Mouse (Mus musculus) colon, adult 2 months (tissue): ENCODE measurements around the gene Zfp219. TPM values are rescaled to one million over a fixed set of nuclear protein-coding genes. Genes with fewer than 3 reads are reported as not detected.

Experiments used
- polyA plus RNA-seq: library from polyadenylated mRNA; depleted of rRNA; stranded (reverse); fragments of >200 nt; gene quantifications from 2 replicates; pipeline ENCODE4 v1.2.3, GENCODE M21; 2012; rRNA removed

The Zfp219 gene
- polyA plus RNA-seq = 109 and 111 TPM in 2 replicates

DNA sequence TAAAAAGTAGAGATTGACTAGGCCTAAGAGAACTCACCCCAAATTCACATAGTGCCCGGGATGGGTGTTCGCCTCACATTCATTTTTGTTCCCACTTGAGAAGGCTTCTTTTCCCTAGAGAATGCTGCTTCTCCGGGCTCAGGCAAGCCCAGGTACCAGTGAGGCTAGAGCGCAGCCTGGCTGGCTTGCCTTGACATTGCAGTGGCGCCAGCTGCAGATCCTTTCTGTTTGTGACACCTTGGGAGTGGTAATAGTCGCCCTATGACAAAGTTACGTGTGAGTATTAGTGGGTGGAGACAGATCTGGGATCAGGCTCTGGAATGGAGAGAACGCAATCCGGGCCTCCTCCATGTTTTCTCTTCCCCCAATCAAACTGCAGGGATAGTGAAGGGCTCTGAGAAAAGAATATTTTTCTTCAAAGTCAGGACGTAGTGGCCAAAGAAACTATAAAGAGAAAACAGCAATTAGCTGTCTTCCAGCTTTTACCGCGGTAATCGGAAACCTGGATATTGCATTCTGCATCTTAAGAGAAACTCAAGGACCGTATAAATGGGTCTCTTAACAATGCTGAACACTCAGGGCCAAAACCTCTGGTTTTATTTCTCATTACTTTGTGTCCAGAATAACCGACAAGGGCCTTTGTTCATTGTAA lies at the start of gene Zfp219:
Gene Zfp219 (minus strand): TSS at position 248 of the 652 bp plus-strand sequence.

DNA sequence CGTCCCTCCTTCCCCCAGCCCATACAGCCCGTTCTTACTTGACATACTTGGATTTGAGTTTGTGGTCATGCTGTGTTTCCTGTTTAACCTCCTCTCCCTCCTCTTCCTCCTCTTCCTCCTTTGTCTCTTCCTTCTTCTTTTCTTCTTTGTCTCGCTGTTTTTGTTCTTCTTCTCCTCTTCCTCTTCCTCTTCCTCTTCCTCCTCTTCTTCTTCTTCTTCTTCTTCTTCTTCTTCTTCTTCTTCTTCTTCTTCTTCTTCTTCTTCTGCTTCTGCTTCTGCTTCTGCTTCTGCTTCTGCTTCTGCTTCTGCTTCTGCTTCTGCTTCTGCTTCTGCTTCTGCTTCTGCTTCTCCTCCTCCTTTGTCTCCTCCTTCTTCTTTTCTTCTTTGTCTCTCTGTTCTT lies 21.8 kb upstream of the Zfp219 start, which contains the start of gene Olfr221:
Gene Olfr221 (minus strand): TSS at position 101 of the 400 bp plus-strand sequence.

GRCm38 (mm10) chr14:52015445-52016100 lies 5.0 kb downstream of the Zfp219 start, which contains the start of gene Tmem253:
Tmem253 (plus strand) TSS chr14:52015658.

DNA sequence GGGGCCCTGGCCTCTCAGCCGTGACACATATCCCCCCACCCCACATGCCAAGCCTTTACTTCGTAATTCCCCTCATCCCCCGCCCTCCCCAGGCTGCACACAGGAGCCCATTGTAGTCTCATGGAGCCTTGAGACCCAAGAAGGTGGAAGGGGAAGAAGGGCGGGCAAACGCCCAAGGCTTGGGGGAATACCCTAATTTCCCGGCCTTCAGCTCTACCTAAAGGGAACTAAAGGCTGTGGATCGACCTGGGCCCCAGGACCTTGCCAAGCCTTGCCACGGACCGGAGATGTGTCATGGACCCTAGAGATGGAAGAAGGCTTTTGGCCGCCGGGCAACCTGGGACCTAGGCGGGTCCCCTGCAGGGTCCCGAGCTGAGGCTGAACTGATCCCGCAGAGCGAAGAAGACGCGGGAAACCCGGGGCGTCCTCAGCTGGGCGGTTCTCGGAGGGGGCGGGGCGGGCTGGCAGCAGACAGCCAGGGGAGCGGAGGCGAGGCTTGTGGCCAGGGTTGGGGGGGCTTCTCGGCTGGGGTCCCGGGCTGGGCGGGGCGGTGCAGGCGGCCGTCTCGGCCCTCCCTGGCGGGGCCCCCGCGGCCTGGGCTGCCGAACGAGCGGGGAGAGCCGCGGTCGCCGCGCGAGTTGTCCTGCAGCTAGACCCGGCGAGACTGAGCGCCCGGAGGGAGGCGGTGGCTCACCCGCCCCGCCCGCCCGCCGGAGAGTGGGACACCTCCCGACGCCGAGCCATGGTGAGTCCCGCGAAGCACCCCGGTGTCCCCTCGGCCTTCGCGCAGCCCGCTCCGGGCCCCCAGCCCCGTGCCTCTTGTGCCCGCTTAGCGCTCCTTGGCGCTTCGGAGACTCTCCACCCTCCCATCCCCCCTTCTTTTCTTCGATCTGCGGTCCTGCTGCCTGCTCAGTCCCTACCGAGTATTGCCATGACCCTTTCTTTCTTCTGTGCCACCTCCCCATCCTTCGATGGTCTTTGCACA lies 36.0 kb downstream of the Zfp219 start, which contains the start of gene Arhgef40:
Gene Arhgef40 (plus strand): TSS at position 473 of the 985 bp plus-strand sequence.

Other genes with a start within 250 kb of the Zfp219 start
- gene Ang4, start 247.1 kb downstream of the Zfp219 start, polyA plus RNA-seq = 9.3 and 44.7 TPM in 2 replicates
- gene AY358078, start 220.7 kb downstream of the Zfp219 start, polyA plus RNA-seq = not detected in 2 replicates
- gene Ear6, start 167.0 kb downstream of the Zfp219 start, polyA plus RNA-seq = not detected in 2 replicates
- 32.3 and 33.9 TPM in 2 replicates for gene Mettl17, start 135.9 kb downstream of the Zfp219 start, polyA plus RNA-seq
- 0.81 and 1.2 TPM in 2 replicates for gene Slc39a2, start 127.8 kb downstream of the Zfp219 start, polyA plus RNA-seq
- 357 and 436 TPM in 2 replicates for gene Ndrg2, start 106.6 kb downstream of the Zfp219 start, polyA plus RNA-seq
- not detected in 2 replicates for gene Tppp2, start 102.3 kb downstream of the Zfp219 start, polyA plus RNA-seq
- gene Rnase13, start 98.0 kb downstream of the Zfp219 start, polyA plus RNA-seq = not detected in 2 replicates
- 60.1 and 67.2 TPM in 2 replicates for gene Arhgef40, start 36.0 kb downstream of the Zfp219 start, polyA plus RNA-seq
- 22.6 and 24.3 TPM in 2 replicates for gene Tmem253, start 5.1 kb downstream of the Zfp219 start, polyA plus RNA-seq
- gene Olfr221, start 21.7 kb upstream of the Zfp219 start, polyA plus RNA-seq = not detected in 2 replicates
- gene Hnrnpc, start 83.3 kb upstream of the Zfp219 start, polyA plus RNA-seq = 34.3 and 44.8 TPM in 2 replicates
- 0.65 and 4.2 TPM in 2 replicates for gene Rpgrip1, start 90.0 kb upstream of the Zfp219 start, polyA plus RNA-seq
- gene Supt16, start 176.7 kb upstream of the Zfp219 start, polyA plus RNA-seq = 4.6 and 5.1 TPM in 2 replicates
- gene Chd8, start 237.0 kb upstream of the Zfp219 start, polyA plus RNA-seq = 20.4 and 20.8 TPM in 2 replicates